Mouse (Mus musculus) erythroblast, embryonic 14.5 days (primary cell): Measurements from ENCODE around the gene Eps15. TPM values are rescaled to one million over a fixed set of nuclear protein-coding genes. Genes with fewer than 3 reads are reported as not detected.

Source experiments
- H3K27me3 ChIP-seq: 2 replicates; pipeline ENCODE4 v1.6.1; 2012; ENCODE audit warnings: inconsistent platforms; ENCODE audit not compliant: control insufficient read depth
- H3K36me3 ChIP-seq: 2 replicates; pipeline ENCODE4 v1.6.1; 2012; ENCODE audit warnings: mild to moderate bottlenecking, inconsistent platforms; ENCODE audit not compliant: control insufficient read depth
- H3K4me1 ChIP-seq: 2 replicates; pipeline ENCODE4 v1.6.1; 2012; ENCODE audit warnings: inconsistent platforms; ENCODE audit not compliant: control insufficient read depth
- H3K4me3 ChIP-seq: replicated peaks from 2 replicates; pipeline ENCODE3; 2012; ENCODE audit warnings: moderate library complexity, mild to moderate bottlenecking, inconsistent platforms
- H3K9me3 ChIP-seq: 2 replicates; pipeline ENCODE4 v1.6.1; 2012; ENCODE audit warnings: low read length, inconsistent platforms, mixed read lengths; ENCODE audit not compliant: control insufficient read depth
- GATA1 ChIP-seq: IDR thresholded peaks from 2 replicates; pipeline ENCODE4 v1.6.1; 2012; ENCODE audit warnings: low read length, inconsistent platforms, mixed read lengths
- TAL1 ChIP-seq: IDR thresholded peaks from 3 replicates; pipeline ENCODE4 v1.6.1; 2012; ENCODE audit warnings: low read length, inconsistent platforms, mixed read lengths
- polyA plus RNA-seq: library from polyadenylated mRNA; stranded (reverse); fragments of >175 nt; gene quantifications from 2 replicates; pipeline ENCODE4 v1.2.3, GENCODE M21; 2012

The Eps15 gene
- polyA plus RNA-seq, 1 experiment: 1.2 TPM

DNA sequence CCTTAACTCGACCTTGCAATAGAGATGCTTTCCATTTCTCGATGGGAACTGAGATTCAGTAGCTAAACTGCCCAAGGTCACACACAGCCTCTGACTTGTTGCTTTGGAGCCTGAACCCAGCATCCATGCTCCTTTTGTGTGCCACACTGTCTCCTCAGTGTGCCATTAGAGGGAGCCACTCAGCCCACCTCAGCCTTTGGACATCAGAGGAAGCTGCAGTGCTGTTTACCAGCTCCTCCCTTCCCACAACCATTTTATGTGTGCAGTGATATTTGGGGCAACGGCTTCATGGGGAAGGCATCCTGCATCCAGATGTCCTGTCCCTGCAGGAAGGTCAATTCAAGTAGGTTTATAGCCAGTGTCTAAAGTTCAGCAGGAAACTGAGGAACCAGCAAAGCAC is 28.5 kb upstream of the Eps15 start:
- Histone ChIP-seq H3K36me3 (no peaks in the 10 kb centered on the region), H3K27me3 (no peaks in the 10 kb centered on the region), H3K9me3 (no peaks in the 10 kb centered on the region; the same call in 1 of the 2 replicates), H3K4me1 (peaks cover 44% of the 10 kb centered on the region), H3K4me3 (no peak overlapping the region)
- TF ChIP-seq GATA1: no peak
- TF ChIP-seq TAL1: no peak

GRCm38 (mm10) chr4:109252199-109252598 is 27.9 kb upstream of the Eps15 start:
- TF ChIP-seq TAL1 (no peak), GATA1 (no peak)
- H3K9me3 ChIP-seq: no peaks in the 10 kb centered on the region; the same call in 1 of the 2 replicates
- H3K36me3 ChIP-seq: no peaks in the 10 kb centered on the region
- peaks cover 50% of the 10 kb centered on the region for H3K4me1 ChIP-seq
- H3K4me3 ChIP-seq: no peak overlapping the region
- no peaks in the 10 kb centered on the region for H3K27me3 ChIP-seq

DNA sequence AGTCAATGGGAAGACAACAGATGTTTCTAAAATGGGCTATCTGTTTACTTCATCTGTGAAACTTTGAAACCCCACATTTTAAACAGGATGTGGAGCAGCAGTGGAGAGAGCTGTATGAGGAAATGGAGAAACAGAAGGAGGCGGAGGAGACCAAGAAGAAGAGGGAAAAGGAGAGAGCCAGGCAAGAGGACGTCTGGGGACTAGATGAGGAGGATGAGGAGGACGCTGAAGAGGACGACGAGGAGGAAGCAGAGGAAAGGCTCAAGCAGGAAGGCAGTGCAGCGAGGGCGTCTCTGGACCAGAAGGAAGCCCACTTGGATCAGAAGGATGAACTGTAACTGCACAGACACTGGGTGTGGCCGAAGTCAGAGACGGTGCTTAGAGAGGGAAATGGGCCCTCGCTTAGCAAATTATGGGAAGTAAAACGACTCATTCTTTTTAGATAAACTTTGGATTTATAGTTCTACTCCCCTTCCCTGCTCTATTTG is 26.4 kb upstream of the Eps15 start:
- Histone ChIP-seq H3K4me1 (peaks cover 55% of the 10 kb centered on the region), H3K4me3 (peak overlapping the region; percentile 4), H3K36me3 (no peaks in the 10 kb centered on the region), H3K27me3 (no peaks in the 10 kb centered on the region), H3K9me3 (no peaks in the 10 kb centered on the region; the same call in 1 of the 2 replicates)
- TF ChIP-seq GATA1 (no peak), TAL1 (no peak)

GRCm38 (mm10) chr4:109254511-109254910 is 25.6 kb upstream of the Eps15 start:
- no peak for TF ChIP-seq TAL1
- no peaks in the 10 kb centered on the region for H3K27me3 ChIP-seq
- peaks cover 55% of the 10 kb centered on the region for H3K4me1 ChIP-seq
- H3K9me3 ChIP-seq: no peaks in the 10 kb centered on the region; the same call in 1 of the 2 replicates
- H3K36me3 ChIP-seq: no peaks in the 10 kb centered on the region
- no peak overlapping the region for H3K4me3 ChIP-seq

- Histone ChIP-seq H3K4me3 (no peak overlapping the region), H3K4me1 (peaks cover 55% of the 10 kb centered on the region)
These were observed 24.7 kb upstream of the Eps15 start for GRCm38 (mm10) chr4:109255321-109255720.

DNA sequence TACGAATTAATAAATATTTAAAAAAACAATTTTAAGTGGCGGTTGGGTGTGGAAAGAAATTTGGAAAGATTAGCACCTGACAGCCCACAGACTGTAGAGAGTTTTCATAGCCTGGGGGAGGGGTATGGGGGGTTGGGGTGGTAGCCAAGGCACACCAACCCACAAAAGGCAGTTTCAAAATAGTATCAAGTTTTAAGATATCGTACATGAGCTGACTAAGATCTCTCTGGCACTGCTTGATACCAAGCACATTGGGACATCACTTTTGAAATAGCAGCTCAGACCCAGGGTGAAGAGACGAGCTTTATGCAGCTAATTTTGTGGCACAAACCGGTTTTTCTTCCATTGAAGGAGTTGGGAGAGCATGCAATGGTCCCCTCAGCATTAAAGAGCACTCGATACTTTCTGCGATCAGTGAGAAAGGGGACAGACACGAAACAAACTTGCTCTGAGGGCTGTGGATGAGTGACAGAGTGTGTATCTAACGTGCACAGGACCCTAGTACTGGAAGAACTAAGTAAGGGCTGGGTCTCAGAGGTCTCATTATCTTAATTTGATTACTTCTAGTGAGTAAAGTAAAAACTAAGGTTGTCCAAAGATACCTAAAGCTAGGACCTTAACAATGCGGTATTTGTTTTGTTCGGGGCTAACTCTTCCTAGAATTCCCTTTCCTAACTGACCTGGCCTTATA is 24.2 kb upstream of the Eps15 start:
- no peak for TF ChIP-seq TAL1
- H3K27me3 ChIP-seq: no peaks in the 10 kb centered on the region
- H3K9me3 ChIP-seq: no peaks in the 10 kb centered on the region; the same call in 1 of the 2 replicates
- H3K36me3 ChIP-seq: no peaks in the 10 kb centered on the region
- H3K4me3 ChIP-seq: peak overlapping the region; percentile 16
- H3K4me1 ChIP-seq: peaks cover 55% of the 10 kb centered on the region

More at GRCm38 (mm10) chr4:109255321-109255720, 24.7 kb upstream of the Eps15 start:
- Histone ChIP-seq H3K36me3 (no peaks in the 10 kb centered on the region), H3K9me3 (no peaks in the 10 kb centered on the region; the same call in 1 of the 2 replicates), H3K27me3 (no peaks in the 10 kb centered on the region)
- TF ChIP-seq TAL1 (no peak), GATA1 (no peak)

- no peaks in the 10 kb centered on the region for H3K27me3 ChIP-seq
- H3K36me3 ChIP-seq: no peaks in the 10 kb centered on the region
- H3K4me3 ChIP-seq: no peak overlapping the region
- peaks cover 51% of the 10 kb centered on the region for H3K4me1 ChIP-seq
- TF ChIP-seq TAL1: no peak
- TF ChIP-seq GATA1: no peak
- no peaks in the 10 kb centered on the region; the same call in 1 of the 2 replicates for H3K9me3 ChIP-seq
These were observed 23.3 kb upstream of the Eps15 start for GRCm38 (mm10) chr4:109256791-109257190.

GRCm38 (mm10) chr4:109257639-109258038 is 22.4 kb upstream of the Eps15 start:
- Histone ChIP-seq H3K4me3 (no peak overlapping the region), H3K4me1 (peaks cover 44% of the 10 kb centered on the region), H3K9me3 (no peaks in the 10 kb centered on the region; the same call in 1 of the 2 replicates), H3K27me3 (no peaks in the 10 kb centered on the region), H3K36me3 (no peaks in the 10 kb centered on the region)
- TF ChIP-seq TAL1: no peak
- no peak for TF ChIP-seq GATA1

- H3K4me1 ChIP-seq: peaks cover 6% of the 10 kb centered on the region
- no peaks in the 10 kb centered on the region for H3K27me3 ChIP-seq
- no peak for TF ChIP-seq GATA1
- TF ChIP-seq TAL1: no peak
These were observed 18.0 kb upstream of the Eps15 start for GRCm38 (mm10) chr4:109262068-109262467.

More at GRCm38 (mm10) chr4:109262068-109262467, 18.0 kb upstream of the Eps15 start:
- Histone ChIP-seq H3K36me3 (no peaks in the 10 kb centered on the region), H3K9me3 (no peaks in the 10 kb centered on the region), H3K4me3 (no peak overlapping the region)
